Mouse (Mus musculus) spleen, postnatal 10 days (tissue): ENCODE data around the gene Cbfa2t2.

Experiments
- DNase-seq, 2 experiments: peaks; one replicate each; pipeline ENCODE4 v3.0.0; 2021 to 2022; ENCODE audit warnings: low spot score in 2 of 2

Cbfa2t2 gene

DNA sequence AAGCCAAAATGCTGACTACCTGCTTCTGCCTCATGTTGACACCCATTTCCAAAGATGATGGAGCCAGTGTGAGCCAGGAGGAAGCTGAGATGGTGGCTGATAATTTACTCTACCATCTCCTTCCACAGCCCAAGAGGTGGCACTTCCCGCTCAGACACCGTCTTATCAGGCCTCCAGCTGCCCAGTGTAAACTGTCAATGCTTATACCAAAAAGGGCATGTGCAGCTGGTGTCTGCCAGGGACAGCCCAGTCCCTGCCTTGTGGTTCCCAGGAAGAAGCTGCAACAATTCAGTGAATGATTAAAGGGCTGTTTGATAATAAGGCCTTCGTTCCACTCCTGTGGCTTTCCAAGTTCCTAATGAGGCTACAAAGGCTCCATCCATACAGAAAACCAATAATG is 102.4 kb downstream of the Cbfa2t2 start:
- DNase-seq: no peak

- peak in 1 of 2 experiments; percentile 55 for DNase-seq
Measured at GRCm38 (mm10) chr2:154539720-154540119, 103.4 kb downstream of the Cbfa2t2 start.

GRCm38 (mm10) chr2:154541630-154542029 is 105.3 kb downstream of the Cbfa2t2 start:
- no peak for DNase-seq

DNA sequence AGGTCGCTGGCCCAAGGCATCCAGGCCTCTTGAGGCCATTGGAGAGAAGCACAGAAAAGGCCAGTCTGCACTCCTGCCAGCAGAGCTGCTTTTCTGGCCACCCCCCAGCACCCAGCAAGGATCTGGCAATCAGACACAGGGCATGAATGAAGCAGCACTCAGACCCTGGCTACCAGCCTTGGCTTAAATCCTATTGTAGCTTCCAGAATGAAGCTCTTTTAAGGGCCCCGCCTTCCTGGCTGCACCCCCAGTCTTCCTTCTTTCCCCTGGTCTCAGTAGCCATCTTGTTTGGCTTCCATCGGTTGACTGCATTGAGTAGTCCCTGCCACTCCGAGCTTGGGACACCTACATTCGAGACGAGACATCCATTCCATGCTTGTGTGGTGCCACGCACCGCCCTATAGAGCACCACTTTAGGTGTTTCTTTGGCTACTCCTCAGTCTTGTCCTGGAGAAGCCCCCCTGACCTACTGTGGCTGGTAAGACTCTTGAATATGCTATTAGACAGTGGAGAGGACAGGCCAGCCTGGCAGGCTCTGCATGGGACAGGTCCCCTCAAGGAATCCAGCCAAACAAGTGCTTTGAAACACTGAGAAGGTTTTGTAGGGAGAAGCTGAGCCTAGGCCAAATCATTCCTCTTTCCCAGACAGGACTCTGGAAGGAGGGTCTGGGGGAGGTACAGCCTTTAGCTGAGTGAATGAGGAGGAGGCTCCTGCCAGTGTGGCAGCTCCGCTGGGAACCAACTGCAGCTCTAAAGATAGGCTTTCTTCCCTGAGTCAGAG is 107.5 kb downstream of the Cbfa2t2 start:
- no peak for DNase-seq

- no peak for DNase-seq
Measured at GRCm38 (mm10) chr2:154546711-154547110, 110.4 kb downstream of the Cbfa2t2 start, which contains the start of gene 1700003F12Rik. TSS of gene 1700003F12Rik (plus strand) at chr2:154547085.

GRCm38 (mm10) chr2:154548688-154549087 is 112.4 kb downstream of the Cbfa2t2 start:
- DNase-seq: peak in 1 of 2 experiments; percentile 39

DNA sequence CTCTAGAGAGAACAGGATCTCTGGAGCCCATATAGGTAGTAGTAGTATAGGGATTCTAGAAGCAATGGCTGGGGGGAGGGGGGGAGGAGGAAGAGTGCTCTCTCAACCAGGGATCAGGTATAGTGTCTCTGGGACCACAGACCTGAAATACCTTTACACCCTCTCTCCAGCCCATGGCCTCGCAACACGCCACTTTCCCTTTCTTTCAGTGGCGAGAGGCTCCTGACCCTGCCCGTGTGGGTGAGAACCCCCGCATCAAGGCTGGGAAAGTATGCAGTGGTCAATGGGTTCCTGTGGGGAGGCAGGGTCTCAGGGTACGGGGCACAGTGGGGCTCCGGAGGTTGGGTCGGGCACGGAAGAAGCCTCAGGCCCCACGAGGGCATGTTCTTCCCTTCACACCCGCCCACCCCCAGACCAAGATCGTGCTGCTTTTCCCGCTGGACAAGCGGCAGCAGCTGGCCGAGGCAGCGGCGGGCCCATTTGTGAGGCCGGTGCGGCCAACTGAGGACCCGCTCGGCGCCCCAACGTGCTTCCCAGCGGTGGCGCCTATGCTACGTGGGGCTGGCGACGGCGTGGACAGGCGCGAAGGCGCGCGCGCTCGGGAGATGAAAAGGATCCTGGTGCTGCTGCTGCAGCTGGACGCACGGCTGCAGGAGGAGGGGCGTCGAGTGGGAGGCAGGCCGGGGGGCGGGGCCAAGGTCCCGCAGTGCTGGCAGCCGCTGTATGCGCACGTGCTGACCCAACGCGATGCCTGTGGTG is 113.0 kb downstream of the Cbfa2t2 start:
- peak in 1 of 2 experiments; percentile 69 for DNase-seq

DNA sequence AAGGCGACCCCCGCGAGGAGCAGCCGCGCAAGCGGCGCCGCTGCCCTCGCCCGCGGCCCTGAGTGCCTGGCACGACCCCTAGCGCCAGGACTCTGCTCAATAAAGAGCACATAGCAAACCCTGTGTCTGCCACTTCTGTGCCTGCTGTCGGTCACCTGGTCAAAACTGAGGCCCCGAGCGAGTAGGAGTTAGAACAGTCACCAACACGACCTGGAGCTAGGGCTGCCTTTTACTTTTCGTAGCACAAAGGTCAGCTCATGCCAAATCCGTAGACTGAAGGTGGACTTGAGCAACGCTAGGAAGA is 113.6 kb downstream of the Cbfa2t2 start:
- DNase-seq: no peak

- DNase-seq: no peak
Measured at GRCm38 (mm10) chr2:154550937-154551336, 114.7 kb downstream of the Cbfa2t2 start.

- DNase-seq: no peak
Measured at GRCm38 (mm10) chr2:154551476-154551875, 115.2 kb downstream of the Cbfa2t2 start, which contains the start of gene Actl10. TSS of gene Actl10 (plus strand) at chr2:154551776.

DNA sequence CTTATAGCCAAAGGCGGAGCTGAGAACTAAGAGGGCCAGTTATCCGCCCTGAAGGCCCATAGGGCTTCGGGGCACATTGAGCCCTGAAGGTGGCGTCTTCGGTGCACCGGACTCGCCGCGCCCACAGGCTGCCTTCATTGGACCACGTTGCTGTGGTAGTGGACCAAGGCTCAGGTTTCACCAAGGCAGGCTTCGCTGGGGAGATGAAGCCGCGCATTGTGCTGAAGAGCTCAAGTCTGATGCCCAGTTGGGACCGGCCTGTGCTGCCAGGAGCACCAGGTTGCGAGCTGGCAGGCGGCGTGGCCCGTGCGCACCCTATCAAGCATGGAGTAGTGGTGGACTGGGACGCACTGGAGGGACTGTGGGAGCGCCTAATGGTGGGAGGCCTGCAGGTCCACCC is 115.6 kb downstream of the Cbfa2t2 start:
- DNase-seq: no peak

GRCm38 (mm10) chr2:154552424-154552907 is 116.2 kb downstream of the Cbfa2t2 start:
- DNase-seq: peak; percentile 54 to 82

- DNase-seq: no peak
Measured at GRCm38 (mm10) chr2:154555235-154555634, 119.0 kb downstream of the Cbfa2t2 start.

GRCm38 (mm10) chr2:154557184-154557832 is 121.0 kb downstream of the Cbfa2t2 start:
- no peak for DNase-seq

DNA sequence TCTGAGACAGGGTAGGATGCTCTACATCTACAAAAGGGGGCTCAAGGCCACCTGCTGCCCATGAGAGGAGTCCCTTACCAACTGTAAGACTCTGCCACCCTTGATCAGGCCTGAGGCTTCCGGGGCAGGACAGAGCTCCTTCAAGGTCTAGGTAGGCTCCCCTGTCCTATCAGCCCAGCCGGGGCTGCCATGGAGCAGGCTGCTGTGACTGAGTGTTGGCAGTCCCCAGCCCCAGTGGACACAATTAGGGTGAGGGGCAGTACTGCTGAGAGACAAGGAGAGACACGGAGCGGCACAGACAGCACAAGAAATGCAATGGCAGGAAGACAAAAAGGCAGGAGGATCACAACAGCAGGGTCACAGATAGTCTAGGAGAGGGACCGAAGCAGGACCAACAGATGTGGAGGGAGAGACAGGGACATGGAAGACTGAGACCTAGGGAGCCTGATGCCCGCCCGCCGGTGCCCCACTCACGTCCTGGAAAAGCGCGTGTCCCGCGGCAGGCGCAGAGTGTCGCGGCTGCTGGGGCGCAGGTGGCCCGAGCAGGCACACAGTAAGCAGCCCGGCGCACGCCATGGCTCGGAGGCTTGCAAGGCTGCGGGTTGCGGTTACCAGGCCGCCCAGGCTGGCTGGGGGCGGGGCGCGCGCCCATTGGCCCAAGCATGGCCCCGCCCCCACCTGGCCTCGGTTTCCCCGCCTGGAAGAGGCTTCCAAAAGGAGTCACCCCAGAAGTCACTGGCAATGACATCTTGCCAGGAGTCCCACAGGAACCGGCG is 122.2 kb downstream of the Cbfa2t2 start, which contains the start of gene Necab3:
Necab3 (minus strand) TSS at position 627 of the 776 bp plus-strand sequence.
- DNase-seq: peak; percentile 37 to 67

- no peak for DNase-seq
Measured at GRCm38 (mm10) chr2:154563612-154564170, 127.4 kb downstream of the Cbfa2t2 start.

DNA sequence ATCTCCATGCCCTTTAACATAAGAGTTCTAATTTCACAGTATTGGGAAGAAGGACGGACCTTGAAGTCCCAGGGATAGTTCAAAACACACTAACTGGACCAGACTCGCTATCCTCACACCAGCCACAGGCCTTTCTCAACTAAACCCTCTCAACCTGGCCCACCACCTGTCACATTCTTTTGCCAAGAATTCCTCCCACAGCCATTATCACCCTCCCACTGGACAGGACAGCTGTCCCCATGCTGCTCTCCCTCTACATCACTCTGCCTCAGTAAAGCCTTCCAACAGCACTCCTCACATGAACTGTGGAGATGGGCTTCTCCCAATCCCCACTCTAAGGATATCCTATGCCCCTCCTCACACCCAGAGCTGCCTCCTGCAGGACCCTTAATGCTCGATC is 129.3 kb downstream of the Cbfa2t2 start:
- DNase-seq: no peak

- DNase-seq: no peak
Measured at GRCm38 (mm10) chr2:154566641-154567040, 130.4 kb downstream of the Cbfa2t2 start.

GRCm38 (mm10) chr2:154567766-154568165 is 131.5 kb downstream of the Cbfa2t2 start:
- DNase-seq: no peak

GRCm38 (mm10) chr2:154568329-154569070 is 132.2 kb downstream of the Cbfa2t2 start:
- DNase-seq: peak in 1 of 2 experiments; percentile 47
